Mouse (Mus musculus) thymus, adult 2 months (tissue): ENCODE results near the gene Znrf3. TPM values are rescaled to one million over a fixed set of nuclear protein-coding genes. Genes with fewer than 3 reads are reported as not detected.

Source experiments
- DNase-seq: peaks from one replicate; pipeline ENCODE4 v3.0.0; 2021
- H3K27ac ChIP-seq: fragments of 200-500 bp; 2 replicates; pipeline ENCODE4 v1.5.1; 2012; ENCODE audit warnings: low read length, control low read depth; ENCODE audit not compliant: control insufficient read depth, insufficient read depth
- H3K27me3 ChIP-seq: fragments of 200-500 bp; 2 replicates; pipeline ENCODE4 v1.6.1; 2012; ENCODE audit warnings: mild to moderate bottlenecking, low read length, moderate library complexity, mixed read lengths; ENCODE audit not compliant: control insufficient read depth, insufficient read depth
- H3K36me3 ChIP-seq: fragments of 200-500 bp; 2 replicates; pipeline ENCODE4 v1.6.1; 2012; ENCODE audit warnings: mild to moderate bottlenecking, low read length, moderate library complexity; ENCODE audit not compliant: control insufficient read depth, insufficient read depth
- H3K4me1 ChIP-seq: fragments of 200-500 bp; replicated peaks from 2 replicates; pipeline ENCODE4 v1.6.1; 2012; ENCODE audit warnings: low read length; ENCODE audit not compliant: control insufficient read depth, insufficient read depth
- H3K4me3 ChIP-seq: fragments of 200-500 bp; 2 replicates; pipeline ENCODE4 v1.5.1; 2012; ENCODE audit warnings: mild to moderate bottlenecking, low read length, control low read depth, moderate library complexity; ENCODE audit not compliant: control insufficient read depth, insufficient read depth
- CTCF ChIP-seq: fragments of 200-500 bp; IDR thresholded peaks from 2 replicates; pipeline ENCODE4 v1.5.1; 2012; ENCODE audit warnings: mild to moderate bottlenecking, control low read depth, low read length, moderate library complexity, borderline replicate concordance; ENCODE audit not compliant: control insufficient read depth, poor library complexity, insufficient read depth; ENCODE audit errors: extremely low read depth
- POLR2A ChIP-seq: fragments of 200-500 bp; IDR thresholded peaks from 2 replicates; pipeline ENCODE4 v1.6.1; 2012; ENCODE audit warnings: mild to moderate bottlenecking, low read length, control low read depth, moderate library complexity; ENCODE audit not compliant: control insufficient read depth, poor library complexity, insufficient read depth; ENCODE audit errors: extremely low read depth
- WGBS: fragments of 180-500 bp; shearing (Covaris S2); methylation state at CpG from one replicate; pipeline ENCODE4 v1.1.7; 2018; 5-methylcytosine and 5-hydroxymethylcytosine counted together
- polyA plus RNA-seq: library from polyadenylated mRNA; depleted of rRNA; stranded (reverse); fragments of >200 nt; gene quantifications from 2 replicates; pipeline ENCODE4 v1.2.3, GENCODE M21; 2012

Znrf3 gene
- polyA plus RNA-seq, 1 experiment = 17.3 TPM

DNA sequence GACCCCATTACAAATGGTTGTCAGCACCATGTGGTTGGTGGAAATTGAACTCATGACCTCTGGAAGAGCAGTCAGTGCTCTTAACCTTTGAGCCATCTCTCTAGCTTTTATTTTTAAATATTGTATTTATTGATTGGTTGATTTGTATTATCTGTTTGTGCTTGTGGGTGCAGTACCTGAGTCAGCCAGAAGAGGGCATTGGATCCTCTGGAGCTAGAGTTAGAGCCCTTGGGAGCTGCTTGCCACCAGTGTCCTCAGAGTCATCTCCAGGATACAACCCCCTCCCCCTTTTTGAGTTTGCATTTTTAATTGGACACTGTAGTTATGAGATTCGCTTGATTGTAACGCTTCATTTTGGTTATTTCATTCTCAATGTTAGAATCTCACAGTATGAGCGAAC is 24.4 kb upstream of the Znrf3 start:
- no peak overlapping the region for H3K27ac ChIP-seq
- H3K4me1 ChIP-seq = peaks cover 9% of the 10 kb centered on the region
- no peaks in the 10 kb centered on the region for H3K27me3 ChIP-seq
- DNase-seq = peak; percentile 70
- no peak for TF ChIP-seq POLR2A
- TF ChIP-seq CTCF = no peak
- H3K4me3 ChIP-seq = no peak overlapping the region
- no peaks in the 10 kb centered on the region for H3K36me3 ChIP-seq
- WGBS = over 99% methylated on average over 3 of the region's 3 CpGs

GRCm38 (mm10) chr11:5468471-5468870 is 23.8 kb upstream of the Znrf3 start:
- DNase-seq = no peak
- Histone ChIP-seq H3K4me3 (no peak overlapping the region), H3K27ac (peak overlapping the region; percentile 94), H3K36me3 (no peaks in the 10 kb centered on the region), H3K27me3 (no peaks in the 10 kb centered on the region), H3K4me1 (peaks cover 9% of the 10 kb centered on the region)
- WGBS = 19% methylated on average over 2 of the region's 2 CpGs
- TF ChIP-seq POLR2A = no peak
- TF ChIP-seq CTCF = no peak

- TF ChIP-seq POLR2A (no peak), CTCF (no peak)
- H3K4me3 ChIP-seq = no peak overlapping the region
- H3K4me1 ChIP-seq = no peaks in the 10 kb centered on the region
- H3K36me3 ChIP-seq = no peaks in the 10 kb centered on the region
- H3K27ac ChIP-seq = no peak overlapping the region
- DNase-seq = no peak
- 87% methylated on average over 6 of the region's 6 CpGs for WGBS
- no peaks in the 10 kb centered on the region for H3K27me3 ChIP-seq
Measured at GRCm38 (mm10) chr11:5451923-5452322, 7.3 kb upstream of the Znrf3 start.

- WGBS = 82% methylated on average over 4 of the region's 4 CpGs
- H3K27ac ChIP-seq = no peak overlapping the region
Measured at GRCm38 (mm10) chr11:5451341-5451740, 6.7 kb upstream of the Znrf3 start.

DNA sequence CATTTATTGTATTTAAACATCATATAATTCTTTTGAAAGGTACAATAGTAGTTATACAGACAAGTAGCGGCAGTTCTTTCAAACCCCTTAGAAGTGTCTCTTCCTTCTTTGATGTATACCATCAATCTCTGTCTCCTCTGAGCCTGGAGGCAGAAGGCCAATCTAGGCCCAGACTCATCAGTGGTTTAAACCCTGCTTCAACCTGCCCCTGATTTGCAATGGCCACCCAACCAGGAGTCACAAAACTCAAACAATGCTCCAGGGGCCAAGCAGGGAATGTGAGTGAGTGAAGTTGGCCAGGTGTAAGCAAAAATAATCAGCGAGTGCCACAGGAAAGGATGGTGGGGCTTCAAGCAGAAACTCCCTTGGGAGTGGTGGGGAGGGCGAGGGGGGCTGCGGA is 6.1 kb upstream of the Znrf3 start:
- no peak for TF ChIP-seq CTCF
- TF ChIP-seq POLR2A = no peak
- H3K27ac ChIP-seq = no peak overlapping the region
- H3K27me3 ChIP-seq = no peaks in the 10 kb centered on the region
- no peaks in the 10 kb centered on the region for H3K4me1 ChIP-seq
- WGBS = 92% methylated on average over 4 of the region's 4 CpGs
- H3K4me3 ChIP-seq = no peak overlapping the region
- no peaks in the 10 kb centered on the region for H3K36me3 ChIP-seq
- no peak for DNase-seq

More at GRCm38 (mm10) chr11:5451341-5451740, 6.7 kb upstream of the Znrf3 start:
- no peak overlapping the region for H3K4me3 ChIP-seq
- DNase-seq = no peak
- no peaks in the 10 kb centered on the region for H3K36me3 ChIP-seq
- H3K27me3 ChIP-seq = no peaks in the 10 kb centered on the region
- TF ChIP-seq POLR2A (no peak), CTCF (peak; percentile 36; the same call in 1 of the 2 replicates)
- H3K4me1 ChIP-seq = no peaks in the 10 kb centered on the region

- peak overlapping the region; percentile 55 for H3K4me3 ChIP-seq
- H3K4me1 ChIP-seq = peaks cover 13% of the 10 kb centered on the region
- TF ChIP-seq POLR2A (no peak), CTCF (no peak)
- no peaks in the 10 kb centered on the region for H3K36me3 ChIP-seq
- H3K27ac ChIP-seq = no peak overlapping the region
- no peak for DNase-seq
- no peaks in the 10 kb centered on the region for H3K27me3 ChIP-seq
- 22% methylated on average over 11 of the region's 11 CpGs for WGBS
Measured at GRCm38 (mm10) chr11:5445452-5445953, 856 bp upstream of the Znrf3 start.

DNA sequence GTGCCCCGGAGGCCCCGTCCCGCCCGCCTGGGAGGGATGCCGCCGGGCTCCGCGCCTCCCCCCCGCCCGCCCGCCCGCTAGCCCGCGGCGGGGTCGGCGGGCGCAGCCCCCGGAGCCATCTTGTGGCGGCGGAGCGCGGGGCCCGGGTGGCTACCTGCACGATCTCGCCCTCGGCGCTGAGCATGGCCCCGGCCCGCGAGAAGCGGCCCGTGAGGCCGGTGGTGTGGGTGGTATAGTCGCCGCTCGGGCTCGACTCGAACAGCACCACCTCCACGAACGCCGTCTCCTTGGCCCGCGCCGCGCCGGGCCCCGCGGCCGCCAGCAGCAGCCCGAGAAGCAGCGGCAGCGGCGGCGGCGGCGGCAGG is 431 bp downstream of the Znrf3 start:
- no peaks in the 10 kb centered on the region for H3K27me3 ChIP-seq
- H3K27ac ChIP-seq = no peak overlapping the region
- peak overlapping the region; percentile 73 for H3K4me3 ChIP-seq
- DNase-seq = peak; percentile 53
- TF ChIP-seq CTCF (no peak), POLR2A (no peak)
- H3K36me3 ChIP-seq = no peaks in the 10 kb centered on the region
- WGBS = under 1% methylated on average over 53 of the region's 57 CpGs
- H3K4me1 ChIP-seq = peaks cover 13% of the 10 kb centered on the region

DNA sequence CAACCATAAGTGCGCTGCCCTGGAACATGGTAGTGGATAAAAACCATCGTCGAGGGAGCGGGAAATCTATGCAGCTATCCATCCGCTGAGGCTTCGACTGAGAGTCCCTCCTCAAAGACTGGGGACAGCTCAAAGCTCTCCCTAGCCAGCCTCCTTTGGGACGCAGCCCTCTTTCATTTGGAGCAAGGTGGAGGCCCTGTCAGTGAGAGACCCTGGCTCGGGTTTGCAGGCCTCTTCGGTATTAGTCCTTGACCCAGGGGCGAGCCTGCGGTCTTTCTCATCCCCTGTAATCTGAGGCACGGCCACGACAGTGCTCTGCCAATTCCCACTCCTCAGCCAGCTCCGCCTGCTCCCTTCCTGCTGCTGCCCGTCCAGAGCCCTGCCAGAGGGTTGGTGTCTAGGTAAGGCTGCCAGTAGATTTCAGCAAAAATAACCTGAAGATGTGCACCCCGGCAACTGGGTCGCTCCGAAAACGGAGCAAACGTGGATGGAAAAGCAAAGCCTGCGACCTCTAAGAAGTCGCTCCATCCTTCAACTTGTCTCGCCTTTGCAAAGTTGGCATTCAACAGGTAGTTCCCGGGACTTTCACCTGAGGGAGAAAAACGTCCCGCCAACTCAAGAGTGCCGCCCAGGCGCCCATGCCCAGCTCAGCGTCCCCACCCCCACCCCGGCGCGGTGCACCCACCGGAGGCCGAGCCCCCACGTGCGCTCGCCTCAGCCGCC is 975 bp downstream of the Znrf3 start:
- Histone ChIP-seq H3K4me3 (peak overlapping the region; percentile 73), H3K27me3 (no peaks in the 10 kb centered on the region), H3K27ac (peak overlapping the region; percentile 12; the same call in 1 of the 2 replicates), H3K4me1 (peaks cover 13% of the 10 kb centered on the region), H3K36me3 (no peaks in the 10 kb centered on the region)
- DNase-seq = no peak
- 7% methylated on average over 38 of the region's 38 CpGs for WGBS
- TF ChIP-seq CTCF (no peak), POLR2A (no peak)
